Comparison of ENCODE assay signal across 18 mouse cellular contexts in the genomic region with DNA sequence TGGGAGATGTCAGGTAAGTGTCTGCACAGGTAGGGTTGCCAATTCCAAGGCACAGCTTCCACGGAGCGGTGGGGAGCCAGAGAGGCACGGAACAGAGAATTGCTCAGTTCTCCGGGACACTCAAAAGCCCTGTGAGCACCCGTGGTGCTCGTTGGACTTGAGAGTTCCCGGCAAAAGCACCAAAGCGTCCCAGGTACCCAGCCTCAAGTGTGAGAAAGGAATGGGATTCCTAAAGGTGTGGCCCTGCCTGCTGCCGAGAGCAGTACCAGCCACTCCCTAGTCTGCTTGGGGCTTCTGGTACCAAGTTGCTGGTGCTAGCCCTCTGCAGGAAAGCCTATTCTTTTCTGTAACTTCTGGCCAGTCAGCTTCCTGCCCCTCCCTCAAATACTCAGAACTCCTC.
DNase-seq lines count a peak whose midpoint lies in the region; ATAC-seq lines count a peak whose summit lies in the region.
"Had no signal": no experiment of that assay in that cellular context is flagged by ENCODE, and none has a peak within 500 bp of the region (broad histone marks: within the 10 kb centered on the region; RNA-seq: fewer than 3 reads in every experiment).

No protein-coding gene starts in this region.

- no peaks in the 10 kb centered on the region for H3K27me3 ChIP-seq in embryonic facial prominence, embryonic 15.5 days
- H3K27me3 ChIP-seq in embryonic facial prominence, embryonic 10.5 days (replicated peaks; ENCODE audit: low read depth, poor library complexity, severe bottlenecking) = peaks cover 10% of the 10 kb centered on the region; the same call in 1 of the 2 replicates
- H3K27me3 ChIP-seq in kidney, embryonic 15.5 days = no peaks in the 10 kb centered on the region
- H3K27me3 ChIP-seq: intestine, embryonic 15.5 days had no signal

- WGBS in embryonic facial prominence, embryonic 15.5 days = 77% methylated on average over 9 of the region's 9 CpGs
- WGBS in embryonic facial prominence, embryonic 10.5 days = 87% methylated on average over 9 of the region's 9 CpGs
- WGBS in kidney, embryonic 15.5 days = 83% methylated on average over 9 of the region's 9 CpGs

- H3K9me3 ChIP-seq in embryonic facial prominence, embryonic 15.5 days (replicated peaks) = no peaks in the 10 kb centered on the region
- no peaks in the 10 kb centered on the region for H3K9me3 ChIP-seq in embryonic facial prominence, embryonic 10.5 days
- no peaks in the 10 kb centered on the region for H3K9me3 ChIP-seq in kidney, embryonic 15.5 days (replicated peaks)
- H3K9me3 ChIP-seq: forebrain, embryonic 10.5 days; heart, embryonic 12.5 days; hindbrain, embryonic 10.5 days; intestine, embryonic 15.5 days had no signal

- DNase-seq in embryonic facial prominence, embryonic 10.5 days (ENCODE audit: low spot score) = no peak
- peak; percentile 42 for DNase-seq in ZHBTc4 (ENCODE audit: low read depth, low spot score)
- peak; percentile 42 for DNase-seq in cerebellum, adult 9-10 months
- DNase-seq in cerebellum, postnatal 25 days = peak; percentile 47 to 57
- DNase-seq in layer of hippocampus, adult 9-11 months = no peak
- DNase-seq: kidney, adult 18-20 months had no signal

- no peak for ATAC-seq in embryonic facial prominence, embryonic 15.5 days (ENCODE audit: insufficient number of reproducible peaks, low FRiP score, low TSS enrichment, low read depth)
- ATAC-seq in kidney, embryonic 15.5 days (replicated peaks; ENCODE audit: low FRiP score) = no peak
- ATAC-seq: activated CD4-positive, CD25-positive, alpha-beta regulatory T cell, adult 4 months; forebrain, embryonic 14.5 days had no signal

- no peak overlapping the region for H3K4me3 ChIP-seq in embryonic facial prominence, embryonic 15.5 days (replicated peaks)
- no peak overlapping the region for H3K4me3 ChIP-seq in embryonic facial prominence, embryonic 10.5 days
- H3K4me3 ChIP-seq in kidney, embryonic 15.5 days (replicated peaks) = no peak overlapping the region
- H3K4me3 ChIP-seq: erythroblast, embryonic 14.5 days; forebrain, embryonic 10.5 days; gastrocnemius, adult 2 months; heart, embryonic 12.5 days; hindbrain, embryonic 10.5 days; intestine, embryonic 15.5 days had no signal

- no peaks in the 10 kb centered on the region for H3K36me3 ChIP-seq in embryonic facial prominence, embryonic 15.5 days
- H3K36me3 ChIP-seq in embryonic facial prominence, embryonic 10.5 days (replicated peaks) = no peaks in the 10 kb centered on the region
- H3K36me3 ChIP-seq in kidney, embryonic 15.5 days = no peaks in the 10 kb centered on the region
- H3K36me3 ChIP-seq: G1E; heart, embryonic 12.5 days; intestine, embryonic 15.5 days had no signal

- peaks cover 19% of the 10 kb centered on the region for H3K4me1 ChIP-seq in embryonic facial prominence, embryonic 15.5 days
- H3K4me1 ChIP-seq in embryonic facial prominence, embryonic 10.5 days = peaks cover 27% of the 10 kb centered on the region
- peaks cover 10% of the 10 kb centered on the region; the same call in 1 of the 2 replicates for H3K4me1 ChIP-seq in kidney, embryonic 15.5 days
- H3K4me1 ChIP-seq: heart, embryonic 12.5 days; intestine, embryonic 15.5 days had no signal

- H3K27ac ChIP-seq in embryonic facial prominence, embryonic 15.5 days (replicated peaks) = 0 out of 2 replicates have a peak overlapping the region, but pooled peaks have one; percentile 2
- H3K27ac ChIP-seq in embryonic facial prominence, embryonic 10.5 days (replicated peaks) = no peak overlapping the region
- no peak overlapping the region for H3K27ac ChIP-seq in kidney, embryonic 15.5 days
- H3K27ac ChIP-seq: forebrain, embryonic 10.5 days; gastrocnemius, adult 2 months; hindbrain, embryonic 10.5 days; hindbrain, embryonic 14.5 days; intestine, embryonic 15.5 days had no signal

- H3K9ac ChIP-seq in embryonic facial prominence, embryonic 15.5 days = no peak overlapping the region
- no peak overlapping the region for H3K9ac ChIP-seq in kidney, embryonic 15.5 days
- H3K9ac ChIP-seq: heart, embryonic 12.5 days; hindbrain, embryonic 14.5 days; intestine, embryonic 15.5 days had no signal

- H3K4me2 ChIP-seq in embryonic facial prominence, embryonic 15.5 days (replicated peaks) = no peak overlapping the region
- H3K4me2 ChIP-seq in kidney, embryonic 15.5 days = no peak overlapping the region
- H3K4me2 ChIP-seq: heart, embryonic 12.5 days; hindbrain, embryonic 14.5 days; intestine, embryonic 15.5 days had no signal

Comparison
In these comparisons a context has a peak if more than half of its experiments do, and no peak if none do; other contexts are left out.
1. DNase-seq: peak in ZHBTc4 (single experiment), cerebellum, adult 9-10 months (single experiment) and cerebellum, postnatal 25 days (2 of 2); none in embryonic facial prominence, embryonic 10.5 days (single experiment) and layer of hippocampus, adult 9-11 months (single experiment).